Mouse (Mus musculus) lung, adult 2 months (tissue): ENCODE data around the gene Tab1.

Experiments used
- CTCF ChIP-seq: fragments of 200-500 bp; IDR thresholded peaks from 2 replicates; pipeline ENCODE4 v1.5.1; 2011; ENCODE audit warnings: mild to moderate bottlenecking, low read length, control low read depth; ENCODE audit not compliant: insufficient read depth
- POLR2A ChIP-seq: fragments of 200-500 bp; IDR thresholded peaks from 2 replicates; pipeline ENCODE4 v1.6.1; 2011; ENCODE audit warnings: low read depth, mild to moderate bottlenecking, control low read depth, low read length, borderline replicate concordance; ENCODE audit errors: extremely low read depth

- TF ChIP-seq POLR2A (no peak), CTCF (no peak)
Measured at GRCm38 (mm10) chr15:80140878-80141277, 8.0 kb downstream of the Tab1 start.
